Mouse (Mus musculus) retina, postnatal 1 day (tissue): Measurements from ENCODE around the gene Epha5.
A peak's percentile ranks its signal among the peaks of the same experiment; 100 is the strongest.

Source experiments
- DNase-seq: peaks from one replicate; pipeline ENCODE4 v3.0.0-alpha.2; 2012

Epha5 gene

DNA sequence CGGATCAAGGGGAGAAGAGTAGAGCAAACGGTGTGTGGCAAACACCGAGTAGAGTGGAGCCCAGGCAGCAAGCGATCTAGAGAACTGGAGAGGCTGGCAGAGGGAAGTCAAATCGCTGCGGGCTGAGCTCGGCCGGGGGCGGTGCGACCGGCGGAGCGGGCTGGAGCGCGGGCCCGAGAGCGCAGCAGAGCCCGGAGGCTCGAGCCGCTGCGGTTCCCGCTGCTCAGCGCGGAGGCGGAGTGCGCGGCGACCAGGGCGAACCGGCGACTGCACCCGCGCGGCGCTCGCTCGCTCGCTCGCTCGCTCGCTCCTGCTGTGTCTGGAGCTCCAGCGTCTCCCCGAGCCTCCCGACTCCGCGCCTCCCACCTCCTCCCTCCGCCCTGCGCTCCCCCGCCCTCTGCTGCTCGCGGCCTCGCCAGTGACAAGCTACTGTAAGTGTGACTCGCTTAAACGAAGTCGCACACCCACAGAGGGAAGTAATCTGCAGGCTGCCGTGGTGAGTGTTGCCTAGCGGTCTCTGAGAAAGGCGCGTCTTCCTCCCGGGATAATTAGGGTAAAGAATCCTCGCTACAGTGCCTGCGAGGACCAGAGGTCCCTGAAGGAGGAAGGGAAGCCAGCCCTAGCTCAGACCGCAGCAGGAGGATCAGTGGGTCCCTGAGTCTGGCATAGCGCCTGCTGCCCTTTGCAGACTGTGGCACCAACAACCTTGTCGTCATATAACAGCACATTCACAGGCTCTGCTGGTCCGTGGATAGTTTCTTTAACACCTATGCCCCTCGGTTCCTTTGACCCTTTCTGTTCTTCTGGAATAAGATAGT, at the start of gene Epha5:
Epha5 (minus strand) TSS at position 321 of the 818 bp plus-strand sequence.
- DNase-seq = peak; percentile 95

DNA sequence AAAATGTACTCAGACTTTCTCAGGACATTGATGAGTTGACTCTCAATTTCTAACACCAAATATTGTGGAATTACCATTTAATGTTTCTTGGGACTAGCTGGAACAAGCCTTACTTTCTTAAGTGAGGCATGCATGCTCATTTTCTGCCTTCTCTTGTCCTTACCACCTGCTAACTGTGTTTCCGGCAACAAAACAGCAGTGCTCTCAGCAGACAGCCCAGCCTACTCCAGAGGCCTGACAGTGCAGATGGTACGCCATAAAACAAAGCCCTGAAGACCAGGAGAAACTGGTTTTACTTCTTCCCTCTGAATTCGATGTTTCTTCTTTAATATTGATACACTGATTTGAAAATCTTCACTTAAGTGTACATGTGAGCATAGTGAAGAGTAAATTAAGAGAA, 39.0 kb upstream of the Epha5 start:
- peak; percentile 5 for DNase-seq

DNA sequence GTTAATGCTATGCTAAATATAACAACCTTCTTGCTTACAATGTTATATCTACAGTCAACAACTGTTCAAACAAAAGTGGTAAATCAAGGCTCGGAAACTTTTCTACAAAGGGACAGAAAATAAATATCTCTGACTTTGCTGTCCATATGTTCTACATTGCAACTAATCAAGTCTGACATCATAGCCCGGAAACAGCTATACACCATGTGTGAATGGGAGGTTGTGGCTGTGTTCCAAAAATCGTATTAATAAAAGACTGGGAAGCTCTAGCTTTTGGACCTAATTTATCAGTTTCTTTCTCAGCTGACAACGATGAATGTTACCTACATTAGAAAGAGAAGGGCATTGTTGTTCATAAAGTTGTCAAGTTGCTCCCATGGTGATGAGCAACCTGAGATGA, 37.5 kb upstream of the Epha5 start:
- peak; percentile 2 for DNase-seq

DNA sequence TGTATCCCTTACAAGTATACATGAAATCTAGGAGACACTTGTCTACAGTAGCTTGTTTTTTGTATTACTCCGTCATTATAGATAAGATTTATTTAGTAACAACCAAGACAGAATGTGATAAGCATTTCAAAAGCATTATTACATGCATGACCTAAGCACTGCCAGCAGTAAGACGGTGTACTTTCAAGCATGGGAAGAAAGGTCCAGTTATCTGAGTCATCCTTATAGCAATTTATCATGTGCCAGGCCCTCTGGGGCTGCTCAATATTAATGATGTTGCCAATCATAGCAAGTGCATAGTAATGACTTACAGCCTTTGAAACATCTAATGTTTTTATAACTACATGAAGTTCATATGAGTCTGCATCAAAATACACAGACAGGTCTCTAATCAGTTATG, 36.7 kb upstream of the Epha5 start:
- DNase-seq = no peak

DNA sequence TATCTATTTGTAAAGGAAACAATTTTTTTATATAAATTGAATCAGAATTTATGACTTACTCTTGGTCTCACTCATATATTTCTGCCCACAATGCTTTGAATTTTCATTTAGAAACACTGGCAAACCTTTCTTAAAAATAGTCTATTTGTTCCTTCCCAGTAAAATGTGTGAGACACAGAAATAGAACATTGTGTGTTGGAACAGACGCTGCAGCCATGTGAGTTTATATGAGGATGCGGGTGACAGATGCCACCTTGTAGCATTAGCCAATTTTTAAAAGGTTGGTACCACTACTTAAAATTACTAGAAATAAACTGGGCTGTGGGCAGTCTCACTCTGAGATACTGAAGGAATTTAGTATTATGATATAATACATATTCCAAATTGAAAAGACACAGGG, 23.1 kb upstream of the Epha5 start:
- DNase-seq = no peak

DNA sequence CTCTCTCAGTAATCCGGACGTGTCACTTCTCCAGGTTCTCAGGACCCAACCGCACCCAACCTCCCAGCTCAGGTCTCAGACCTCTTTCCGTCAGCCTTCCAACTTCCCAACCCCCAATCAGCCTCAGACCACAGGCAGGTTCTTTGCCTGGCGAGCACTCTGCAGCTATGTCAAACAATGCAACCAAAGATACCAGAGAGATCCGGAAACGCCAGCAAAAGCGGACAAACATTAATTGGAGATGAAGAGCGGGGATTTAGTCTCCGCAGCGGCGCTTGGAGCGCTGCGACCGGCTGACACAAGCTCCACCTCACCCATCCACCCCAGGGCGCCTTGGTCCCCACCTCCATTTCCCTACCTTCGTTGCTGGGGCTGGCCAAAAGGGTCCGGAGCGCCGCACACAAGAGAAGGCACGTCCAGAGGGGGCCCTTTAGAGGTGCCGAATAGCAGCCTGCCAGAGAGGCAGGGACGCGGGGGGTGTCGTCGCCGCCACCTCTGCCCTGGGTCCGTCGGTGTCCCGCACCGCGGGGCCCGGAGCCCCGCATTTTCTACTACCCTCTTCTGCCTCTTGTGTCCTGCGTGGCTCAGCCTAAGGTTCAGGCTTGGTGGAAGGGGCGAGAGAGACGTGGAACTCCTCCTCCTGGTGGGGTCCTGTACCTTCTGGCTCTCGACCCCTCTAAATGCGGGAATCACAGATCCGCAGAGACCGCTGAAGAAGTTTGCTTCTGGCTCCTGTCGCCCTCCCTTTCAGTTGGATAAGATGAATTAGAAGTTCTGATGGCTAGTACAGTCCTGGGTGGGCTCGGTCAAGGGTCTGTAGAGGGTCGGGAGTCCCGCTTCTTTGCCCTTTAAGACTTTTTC, 991 bp downstream of the Epha5 start:
- peak; percentile 72 for DNase-seq

DNA sequence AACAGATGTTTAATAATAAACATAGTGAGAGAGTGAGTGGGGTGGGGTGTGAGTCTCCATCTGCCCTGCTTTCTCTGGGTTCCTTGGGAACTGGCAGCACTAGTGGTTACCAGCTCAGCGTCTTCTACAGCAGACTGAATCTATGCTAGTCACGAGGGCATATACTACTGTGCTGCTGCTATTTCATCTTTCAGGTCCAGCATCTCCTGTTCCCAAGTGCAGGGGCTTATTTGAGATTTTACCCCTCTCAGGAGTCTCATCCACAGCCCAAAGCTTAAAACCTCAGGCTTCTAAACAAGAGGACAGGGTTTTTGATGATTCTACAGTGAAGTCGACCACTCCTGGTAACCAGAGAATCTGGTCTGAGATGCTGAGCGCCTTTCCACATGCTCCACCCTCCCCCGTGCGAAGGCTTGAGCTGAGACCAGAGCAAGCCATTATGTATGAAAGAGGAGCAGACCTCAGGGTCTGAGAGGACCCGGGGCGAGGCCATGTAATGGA, 2.2 kb downstream of the Epha5 start:
- DNase-seq = peak; percentile 61

DNA sequence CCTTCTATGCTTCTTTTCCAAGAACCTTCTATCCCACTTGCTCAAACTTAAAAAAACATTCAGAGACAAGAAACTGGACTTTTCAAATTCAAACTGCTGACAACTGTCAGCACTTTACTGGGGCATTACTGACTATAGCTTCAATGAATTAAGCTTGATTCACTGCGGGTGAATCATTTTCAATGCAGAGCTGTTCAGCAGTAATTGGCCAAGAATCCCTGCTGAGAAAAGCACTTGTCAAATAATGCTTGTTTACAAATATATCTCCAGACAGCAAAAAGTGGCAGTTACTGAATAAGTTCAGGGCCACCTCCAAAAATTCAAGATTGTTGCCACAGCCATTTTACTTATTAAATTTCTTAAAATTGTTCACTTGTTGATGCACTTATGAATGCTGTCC, 4.2 kb downstream of the Epha5 start:
- peak; percentile 65 for DNase-seq

DNA sequence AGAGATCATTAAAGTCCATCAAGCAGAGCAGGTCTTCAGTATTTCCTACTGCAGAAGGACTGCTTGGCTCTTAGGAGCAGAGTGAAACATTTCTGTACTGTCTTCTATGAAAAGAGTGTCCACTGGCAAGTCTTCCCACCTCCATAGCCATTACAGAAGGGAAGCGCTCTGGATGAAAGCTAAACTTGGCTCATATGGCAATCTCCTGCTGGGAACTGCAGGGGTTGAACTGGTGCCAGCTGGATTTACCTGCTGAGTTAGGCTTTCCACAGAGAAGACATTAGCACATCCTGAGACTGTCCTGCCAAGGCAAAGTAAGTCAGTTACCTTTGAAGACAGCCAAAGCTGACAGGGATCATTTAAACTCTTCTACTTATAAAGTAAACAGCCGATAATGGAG, 8.8 kb downstream of the Epha5 start:
- peak; percentile 15 for DNase-seq

DNA sequence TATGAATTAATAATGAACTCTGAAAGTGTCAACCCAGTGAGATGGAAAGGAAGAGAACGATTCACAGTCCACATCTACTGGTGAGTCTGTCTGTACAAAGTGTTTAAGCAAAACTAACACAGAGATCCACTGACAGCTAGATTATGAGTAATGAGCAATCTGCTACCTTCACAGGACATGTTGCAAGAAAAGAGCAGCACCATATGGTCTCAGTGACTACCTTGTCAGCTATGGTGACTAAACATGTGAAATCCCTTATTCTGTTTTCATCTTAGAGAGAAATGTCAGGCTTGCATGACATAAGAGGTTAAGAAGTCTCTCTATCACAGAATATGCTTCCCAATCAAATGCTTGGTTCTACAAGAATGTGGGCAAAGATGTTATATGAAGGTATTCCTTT, 20.1 kb downstream of the Epha5 start:
- DNase-seq = peak; percentile 7

DNA sequence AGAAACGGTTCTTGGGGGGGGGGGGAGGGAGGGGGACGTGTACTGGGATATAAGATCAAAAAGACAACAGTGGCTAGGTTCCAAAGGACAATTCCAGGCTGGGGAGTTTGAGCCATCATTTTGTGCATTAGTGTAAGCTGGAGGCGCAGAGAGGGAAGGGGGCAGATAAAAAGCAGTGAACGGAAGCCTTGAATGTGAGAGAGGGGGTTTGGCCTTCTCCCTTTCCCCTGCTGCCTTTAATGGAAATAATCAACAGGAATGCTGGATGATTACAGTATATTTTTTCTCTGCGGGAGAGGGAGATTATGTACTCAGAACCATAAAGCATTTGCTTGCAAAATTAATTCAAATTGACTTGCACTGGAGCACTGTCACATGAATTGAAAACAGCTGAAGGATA, 51.8 kb downstream of the Epha5 start:
- DNase-seq = no peak

DNA sequence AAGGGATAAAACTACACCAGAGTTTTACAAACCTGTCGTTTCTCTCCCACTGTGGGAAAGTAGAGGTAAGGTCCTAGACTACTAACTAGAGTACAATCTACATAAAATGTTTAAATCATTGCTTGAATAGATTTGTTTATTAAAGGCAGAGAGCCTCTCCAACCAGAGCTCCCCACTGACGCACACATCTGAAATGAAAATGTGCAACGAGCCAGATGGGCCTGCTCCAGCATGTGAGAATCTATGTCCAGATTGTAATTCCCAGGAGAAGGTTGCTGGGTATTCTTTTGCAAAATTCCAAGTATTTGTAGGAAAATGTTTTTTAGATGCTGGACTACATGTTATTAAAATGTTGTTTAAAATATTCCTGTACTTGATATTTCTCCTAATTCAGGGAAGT, 57.8 kb downstream of the Epha5 start:
- no peak for DNase-seq

DNA sequence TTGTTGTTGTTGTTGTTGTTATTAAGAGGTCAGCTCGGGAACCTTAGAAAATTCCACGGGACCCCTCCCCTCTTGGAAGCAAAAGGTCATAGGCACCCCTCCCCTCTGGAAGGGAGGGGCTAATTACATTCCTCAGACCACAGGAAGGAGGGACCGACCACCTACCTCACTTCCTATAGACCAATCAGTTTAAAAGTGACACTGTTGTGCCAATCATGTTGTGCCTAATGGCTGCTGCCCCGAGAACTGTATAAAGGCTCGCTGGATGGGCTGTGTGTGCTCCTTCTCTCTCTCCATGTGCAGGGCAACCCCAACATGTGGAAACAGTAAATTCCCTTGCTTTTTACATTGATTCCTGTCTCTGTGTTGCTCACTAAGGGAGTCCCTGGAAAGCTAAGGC, 64.1 kb downstream of the Epha5 start:
- DNase-seq = no peak

DNA sequence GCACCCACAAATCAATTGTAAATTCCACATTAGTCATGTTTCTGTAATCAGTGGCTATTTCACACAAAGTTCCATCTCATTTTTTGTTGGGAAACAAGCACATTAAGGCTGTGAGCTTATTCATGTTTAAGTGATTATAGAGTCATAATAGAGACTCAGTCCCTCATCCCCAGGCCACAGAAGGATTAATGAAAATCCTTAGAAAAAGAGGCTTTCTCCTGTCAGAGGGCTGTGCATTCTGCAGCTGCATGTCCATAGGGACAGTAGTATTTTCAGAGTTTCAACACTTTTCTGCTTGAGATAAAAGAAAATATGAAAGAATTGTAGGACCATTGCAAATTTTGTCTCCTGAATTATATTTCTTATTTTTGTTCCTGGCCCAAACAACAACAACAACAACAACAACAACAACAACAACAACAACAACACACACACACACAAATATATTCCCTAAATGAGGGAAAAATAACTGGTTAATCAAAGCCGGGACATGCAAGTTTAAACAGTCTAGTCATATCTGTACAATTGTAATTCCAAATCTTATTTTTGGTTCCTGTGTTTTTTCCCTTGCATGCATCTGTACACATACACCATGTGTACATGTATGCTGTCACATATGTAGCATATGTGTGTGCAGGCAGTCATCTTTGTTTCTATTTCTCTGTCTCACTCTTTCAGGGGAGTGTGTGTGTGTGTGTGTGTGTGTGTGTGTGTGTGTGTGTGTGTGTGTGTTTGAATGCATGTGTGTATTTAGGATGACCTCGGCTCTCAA, 70.3 kb downstream of the Epha5 start:
- DNase-seq = no peak

DNA sequence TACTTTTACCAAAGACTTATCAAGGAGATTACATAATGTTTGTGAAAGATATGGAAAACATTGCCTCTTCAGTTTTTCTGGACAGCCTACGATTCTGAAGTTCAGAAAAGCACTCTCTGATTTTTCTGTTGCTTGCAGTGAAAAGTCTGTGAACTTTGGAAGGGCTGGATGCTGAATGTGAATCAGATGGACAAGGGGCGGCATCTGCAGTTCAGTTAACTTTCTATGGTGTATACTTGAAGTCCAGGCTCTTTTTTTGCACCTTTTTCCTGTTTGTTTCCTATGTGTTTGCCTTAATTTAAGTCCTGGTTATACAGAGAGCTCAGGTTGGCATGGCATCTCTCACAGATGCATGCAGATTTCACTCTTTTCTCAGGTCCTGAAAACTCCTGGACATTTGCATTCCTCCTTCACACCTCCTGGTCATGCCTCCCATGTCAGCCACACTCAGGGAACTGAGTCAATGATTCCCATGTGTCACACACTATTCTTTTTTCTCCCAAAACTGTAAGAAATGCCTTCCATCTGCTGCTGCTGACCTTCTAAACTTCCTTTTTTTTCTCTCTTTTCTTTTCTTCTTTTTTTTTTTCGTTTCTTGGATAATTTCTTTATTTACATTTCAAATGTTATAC, 81.2 kb downstream of the Epha5 start:
- no peak for DNase-seq

DNA sequence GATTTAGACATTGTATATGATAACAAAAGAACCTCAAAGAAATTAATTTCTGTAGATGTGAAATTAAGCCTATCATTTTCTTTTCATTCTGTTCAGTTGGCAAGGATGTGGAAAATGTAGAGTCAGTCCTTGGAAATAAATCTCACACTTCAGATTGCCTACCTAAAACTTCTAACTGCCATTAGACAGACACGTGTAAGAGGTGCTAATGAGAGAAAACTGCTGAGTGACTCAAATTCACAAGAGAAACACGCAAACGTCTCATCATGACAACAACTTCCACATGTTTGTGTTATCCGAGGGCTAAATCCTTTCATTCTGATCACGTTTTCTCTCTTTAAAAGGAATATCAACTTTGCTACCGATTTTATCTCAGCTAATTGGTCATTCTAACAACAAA, 82.7 kb downstream of the Epha5 start:
- DNase-seq = no peak

DNA sequence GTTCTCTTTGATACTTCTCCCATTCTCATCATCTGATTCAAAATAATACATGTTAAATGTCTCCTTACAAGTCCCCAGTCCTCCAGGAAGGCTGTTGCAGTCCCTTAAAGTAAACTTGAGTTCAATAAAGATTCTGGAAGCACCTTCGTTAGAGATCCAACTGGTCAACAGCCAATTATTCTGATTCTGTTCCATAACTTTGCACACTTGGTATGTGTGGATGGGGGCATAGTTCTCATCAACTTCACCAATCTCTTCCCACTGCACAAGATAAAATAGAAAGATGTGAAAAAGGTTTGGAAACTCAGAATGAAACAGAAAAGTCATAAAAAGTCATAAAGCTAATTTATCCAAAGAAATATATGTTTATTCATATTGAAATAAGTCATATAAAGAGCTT, 85.6 kb downstream of the Epha5 start:
- peak; percentile 47 for DNase-seq

DNA sequence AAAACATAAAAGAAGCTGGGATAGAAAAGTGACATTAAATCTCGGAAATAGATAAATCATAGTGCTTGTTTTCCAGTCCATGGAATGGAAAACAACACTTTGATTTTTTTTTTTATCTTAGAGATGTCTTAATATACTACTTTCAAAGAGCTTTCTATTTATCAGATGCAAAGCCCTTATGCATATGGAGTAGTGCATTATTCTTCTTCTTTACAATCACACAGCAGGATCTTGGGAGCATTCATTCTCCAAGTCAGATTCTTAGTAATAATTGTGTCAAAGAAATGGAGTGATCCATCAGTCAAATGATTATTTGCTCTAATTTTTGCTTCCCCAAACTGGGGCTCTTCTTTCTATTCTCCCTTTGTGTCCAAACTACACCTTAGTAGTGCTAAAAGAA, 96.6 kb downstream of the Epha5 start:
- DNase-seq = peak; percentile 52

DNA sequence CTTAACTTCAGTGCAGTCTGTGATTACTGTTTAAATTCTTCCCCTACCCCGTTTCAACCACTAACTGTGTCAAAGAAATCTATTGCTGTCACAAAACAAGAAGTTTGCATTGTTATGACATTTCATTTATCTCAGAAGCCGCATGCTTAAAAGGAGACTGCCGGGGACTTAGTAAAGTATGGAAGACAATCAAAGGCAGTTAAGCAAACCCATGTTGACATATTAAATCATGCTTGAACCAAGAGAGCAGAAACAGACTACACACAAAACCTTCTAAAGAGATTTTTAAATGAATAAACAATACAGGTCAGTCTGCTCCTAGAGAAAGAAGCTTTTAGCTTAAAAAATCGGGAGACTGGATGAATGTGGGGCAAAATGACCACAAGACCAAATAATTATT, 97.0 kb downstream of the Epha5 start:
- peak; percentile 91 for DNase-seq

DNA sequence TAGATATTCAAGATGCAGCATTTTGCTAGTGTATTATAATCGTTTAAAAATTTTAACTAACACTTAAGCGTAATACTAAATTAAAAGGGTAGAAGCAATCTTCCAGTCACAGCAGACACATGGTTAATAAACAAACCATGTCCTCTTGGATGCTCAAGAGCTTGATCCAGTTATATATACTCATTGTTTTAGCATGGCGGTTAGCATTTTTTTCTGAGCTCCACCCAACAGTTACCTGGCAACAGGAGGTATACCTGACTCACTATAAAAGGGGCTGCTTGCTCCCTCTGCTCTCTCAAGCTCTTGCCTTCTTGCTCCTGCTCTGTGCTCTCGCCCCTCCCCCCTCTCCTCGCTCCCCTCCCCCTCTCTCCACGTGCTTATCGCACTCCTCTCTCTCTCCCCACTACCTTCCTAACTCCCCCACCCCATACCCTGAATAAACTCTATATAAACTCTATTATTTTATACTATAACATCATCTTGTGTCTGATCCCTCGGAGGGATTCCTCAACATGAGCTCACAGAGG, 98.3 kb downstream of the Epha5 start:
- DNase-seq = no peak

DNA sequence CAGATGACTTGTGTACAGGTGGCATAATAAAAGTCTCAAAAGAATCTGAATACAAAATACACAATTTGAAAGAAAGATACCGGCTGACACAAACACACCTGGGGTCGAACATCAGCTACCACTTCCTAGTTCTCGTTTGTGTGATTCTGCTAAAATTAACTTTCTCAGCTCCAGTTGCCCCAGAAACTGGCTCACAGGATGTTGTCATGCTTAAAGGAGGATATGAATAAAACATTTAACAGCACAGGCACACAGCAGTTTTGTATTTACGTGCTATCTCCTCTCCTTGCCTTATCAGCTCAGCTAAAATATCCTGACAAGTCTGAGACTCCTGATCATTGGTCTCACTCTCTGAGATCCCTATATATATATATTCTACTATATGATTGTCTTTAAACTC, 99.3 kb downstream of the Epha5 start:
- DNase-seq = no peak

DNA sequence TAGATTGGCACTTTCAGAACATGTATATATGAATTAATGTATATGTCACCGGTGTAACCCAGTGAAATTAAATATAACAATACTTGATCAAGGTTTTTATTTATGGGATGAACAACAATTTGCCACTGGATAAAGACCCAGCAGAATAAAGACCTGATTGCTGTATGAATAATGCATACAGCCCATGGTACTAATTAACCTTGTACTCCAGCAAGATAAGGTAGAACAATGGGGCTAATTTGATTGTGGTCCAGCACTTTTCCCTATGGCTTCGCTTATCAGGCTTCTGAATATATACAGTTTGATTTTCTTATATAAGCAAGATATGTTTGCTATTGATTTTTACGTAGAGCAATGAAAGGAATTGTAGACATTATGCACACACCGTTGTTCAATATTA, 103.6 kb downstream of the Epha5 start:
- peak; percentile 13 for DNase-seq
